Mouse (Mus musculus): ENCODE data around the gene Glrx3. TPM values are rescaled to one million over a fixed set of nuclear protein-coding genes. Genes with fewer than 3 reads are reported as not detected.

Glrx3 gene
- polyA plus RNA-seq (2014; fragmentation: Nextera tagmentation; extraction: Ambion mirVana), result 345 and 354 TPM in 2 replicates

DNA sequence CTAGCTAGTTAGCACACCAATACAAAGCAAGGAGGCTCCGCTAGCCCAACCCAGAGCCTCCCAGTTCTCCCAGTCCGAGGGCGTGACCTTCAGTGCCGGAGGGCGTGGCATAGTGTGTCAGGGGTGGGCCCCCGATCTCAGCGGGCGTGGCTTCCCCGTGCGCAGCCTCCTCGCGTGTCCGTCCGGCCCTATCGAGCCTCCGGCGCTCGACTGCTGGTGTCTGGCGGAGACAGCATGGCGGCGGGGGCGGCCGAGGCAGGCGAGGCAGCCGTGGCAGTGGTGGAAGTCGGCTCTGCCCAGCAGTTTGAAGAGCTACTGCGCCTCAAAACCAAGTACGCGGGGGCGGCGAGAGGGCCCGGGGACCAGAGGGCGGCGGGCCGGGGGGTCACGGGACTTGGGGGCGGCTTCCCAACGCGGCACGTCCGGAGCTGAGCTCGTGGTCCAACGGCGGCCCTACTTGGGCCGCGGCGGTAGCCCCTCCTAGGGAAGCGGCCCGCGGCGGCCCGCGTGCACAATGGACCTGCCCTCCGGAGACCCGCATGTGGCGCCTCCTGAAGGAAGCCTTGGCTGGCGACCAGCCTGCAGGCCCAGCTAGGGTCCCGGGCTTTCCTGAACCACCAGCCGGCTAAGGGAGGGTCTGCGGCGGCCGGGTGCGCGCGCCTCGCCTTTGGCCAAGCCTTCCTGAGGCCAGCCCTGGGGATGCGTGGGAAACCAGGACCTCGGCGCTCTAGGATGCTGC lies at the start of gene Glrx3:
TSS of gene Glrx3 (plus strand) at position 175 of the 739 bp plus-strand sequence.
- DNase-seq (ENCODE audit: low spot score) (peak; percentile 94), ATAC-seq (ENCODE audit: insufficient read depth, low FRiP score, low TSS enrichment) (peak; percentile 95)
- H3K27me3 ChIP-seq (ENCODE audit: control insufficient read depth, insufficient read depth, low read length), result no peaks in the 10 kb centered on the region
- H3K4me2 ChIP-seq (ENCODE audit: low read depth), result peak within 1 kb of the TSS; percentile 63
- H3K36me3 ChIP-seq (ENCODE audit: control insufficient read depth, insufficient read depth, low read length), result no peaks in the 10 kb centered on the region
- no peaks in the 10 kb centered on the region for H3K9me3 ChIP-seq (ENCODE audit: control insufficient read depth, low read length)
- under 1% methylated on average over 56 of the region's 69 CpGs for WGBS
- peak within 1 kb of the TSS; percentile 97 for H3K4me3 ChIP-seq (ENCODE audit: low read depth, low read length)
- H3K27ac ChIP-seq (ENCODE audit: low read depth, low read length), result peak within 1 kb of the TSS; percentile 83
- H3K4me1 ChIP-seq (ENCODE audit: control insufficient read depth, insufficient read depth, low read length), result peaks cover 6% of the 10 kb centered on the region; the same call in 1 of the 2 replicates
- peak within 1 kb of the TSS; percentile 95 for H3K9ac ChIP-seq (ENCODE audit: low read length)

DNA sequence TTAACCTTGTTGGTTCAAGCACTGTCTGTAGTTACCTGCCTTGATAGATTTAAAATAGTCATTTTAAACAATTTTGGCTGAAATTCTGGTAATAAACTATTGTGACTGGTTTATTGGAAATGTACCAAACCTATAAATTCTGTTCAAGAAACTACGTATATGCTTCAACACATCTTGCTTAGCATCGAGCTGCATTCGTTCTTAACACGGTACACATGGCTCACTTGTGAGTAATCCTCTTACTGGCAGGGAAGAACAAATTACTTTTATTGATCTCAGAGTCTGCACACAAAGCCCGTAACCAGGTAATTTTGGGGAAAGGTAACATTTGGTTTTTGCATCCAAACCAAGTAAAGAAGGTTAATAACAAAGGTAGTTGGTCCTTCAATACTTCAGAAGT lies 49.6 kb upstream of the Glrx3 start:
- H3K4me1 ChIP-seq (ENCODE audit: control insufficient read depth, insufficient read depth, low read length), result no peaks in the 10 kb centered on the region
- no peak overlapping the region for H3K4me3 ChIP-seq (ENCODE audit: low read depth, low read length)
- H3K27me3 ChIP-seq (ENCODE audit: control insufficient read depth, insufficient read depth, low read length), result no peaks in the 10 kb centered on the region
- H3K4me2 ChIP-seq (ENCODE audit: low read depth), result no peak overlapping the region
- 91% methylated on average over 5 of the region's 5 CpGs for WGBS
- DNase-seq (ENCODE audit: low spot score) (no peak), ATAC-seq (ENCODE audit: insufficient read depth, low FRiP score, low TSS enrichment) (no peak)
- no peaks in the 10 kb centered on the region for H3K36me3 ChIP-seq (ENCODE audit: control insufficient read depth, insufficient read depth, low read length)
- H3K9ac ChIP-seq (ENCODE audit: low read length), result no peak overlapping the region
- no peak overlapping the region for H3K27ac ChIP-seq (ENCODE audit: low read depth, low read length)
- no peaks in the 10 kb centered on the region for H3K9me3 ChIP-seq (ENCODE audit: control insufficient read depth, low read length)

DNA sequence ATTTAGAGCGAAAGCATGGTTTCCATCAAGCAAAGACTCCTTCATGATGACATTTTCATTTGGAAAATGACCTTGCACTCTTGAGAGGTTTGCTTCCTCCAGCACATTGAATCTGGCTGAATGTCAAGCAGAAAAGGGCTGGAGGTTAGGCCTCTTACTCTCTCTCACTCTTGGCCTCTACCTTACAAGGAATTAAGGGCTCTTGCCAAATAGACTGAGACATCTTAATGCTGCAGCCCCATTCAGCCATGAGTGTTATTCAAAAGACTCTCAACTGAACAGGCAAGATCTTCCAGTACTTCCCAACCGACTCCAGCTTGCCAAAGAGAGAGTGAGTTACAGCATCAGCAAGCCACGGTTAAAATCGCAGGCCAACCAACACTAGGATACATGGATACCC lies 42.0 kb upstream of the Glrx3 start:
- 89% methylated on average over 4 of the region's 4 CpGs for WGBS
- no peaks in the 10 kb centered on the region for H3K27me3 ChIP-seq (ENCODE audit: control insufficient read depth, insufficient read depth, low read length)
- ATAC-seq (ENCODE audit: insufficient read depth, low FRiP score, low TSS enrichment) (no peak), DNase-seq (ENCODE audit: low spot score) (no peak)
- H3K9me3 ChIP-seq (ENCODE audit: control insufficient read depth, low read length), result no peaks in the 10 kb centered on the region
- no peak overlapping the region for H3K9ac ChIP-seq (ENCODE audit: low read length)
- no peak overlapping the region for H3K4me3 ChIP-seq (ENCODE audit: low read depth, low read length)
- H3K27ac ChIP-seq (ENCODE audit: low read depth, low read length), result no peak overlapping the region
- no peak overlapping the region for H3K4me2 ChIP-seq (ENCODE audit: low read depth)
- H3K36me3 ChIP-seq (ENCODE audit: control insufficient read depth, insufficient read depth, low read length), result no peaks in the 10 kb centered on the region
- no peaks in the 10 kb centered on the region for H3K4me1 ChIP-seq (ENCODE audit: control insufficient read depth, insufficient read depth, low read length)

DNA sequence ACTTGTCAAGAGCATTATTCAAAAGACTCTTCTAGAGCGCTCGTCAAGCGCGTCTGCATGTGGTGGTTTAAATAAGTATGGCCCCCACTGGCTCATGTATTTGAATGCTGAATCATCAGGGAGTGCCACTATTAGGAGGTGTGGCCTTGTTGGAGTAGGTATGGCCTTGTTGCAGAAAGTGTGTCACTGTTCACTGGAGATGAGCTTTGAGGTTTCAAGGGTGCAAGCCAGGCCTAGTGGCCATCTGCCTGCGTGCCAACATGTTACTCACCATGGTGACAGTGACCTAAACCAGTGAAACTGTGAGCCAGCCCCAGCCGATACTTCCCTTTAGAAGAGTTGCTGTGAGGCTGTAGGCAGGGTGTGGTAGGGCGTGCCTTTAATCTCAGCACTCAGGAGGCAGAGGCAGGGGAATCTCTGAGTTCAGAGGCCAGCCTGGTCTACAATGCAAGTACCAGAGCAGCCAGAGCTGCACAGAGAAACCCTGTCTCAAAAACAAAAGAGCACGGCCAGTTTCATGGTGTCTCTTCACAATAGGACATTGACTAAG lies 40.0 kb upstream of the Glrx3 start:
- no peak for ATAC-seq (ENCODE audit: insufficient read depth, low FRiP score, low TSS enrichment)
- H3K4me1 ChIP-seq (ENCODE audit: control insufficient read depth, insufficient read depth, low read length), result no peaks in the 10 kb centered on the region
- H3K27ac ChIP-seq (ENCODE audit: low read depth, low read length), result no peak overlapping the region
- H3K4me2 ChIP-seq (ENCODE audit: low read depth), result no peak overlapping the region
- no peak for DNase-seq (ENCODE audit: low spot score)
- H3K36me3 ChIP-seq (ENCODE audit: control insufficient read depth, insufficient read depth, low read length), result no peaks in the 10 kb centered on the region
- H3K27me3 ChIP-seq (ENCODE audit: control insufficient read depth, insufficient read depth, low read length), result no peaks in the 10 kb centered on the region
- H3K9me3 ChIP-seq (ENCODE audit: control insufficient read depth, low read length), result no peaks in the 10 kb centered on the region
- H3K9ac ChIP-seq (ENCODE audit: low read length), result no peak overlapping the region
- H3K4me3 ChIP-seq (ENCODE audit: low read depth, low read length), result no peak overlapping the region
- WGBS, result 91% methylated on average over 8 of the region's 8 CpGs

DNA sequence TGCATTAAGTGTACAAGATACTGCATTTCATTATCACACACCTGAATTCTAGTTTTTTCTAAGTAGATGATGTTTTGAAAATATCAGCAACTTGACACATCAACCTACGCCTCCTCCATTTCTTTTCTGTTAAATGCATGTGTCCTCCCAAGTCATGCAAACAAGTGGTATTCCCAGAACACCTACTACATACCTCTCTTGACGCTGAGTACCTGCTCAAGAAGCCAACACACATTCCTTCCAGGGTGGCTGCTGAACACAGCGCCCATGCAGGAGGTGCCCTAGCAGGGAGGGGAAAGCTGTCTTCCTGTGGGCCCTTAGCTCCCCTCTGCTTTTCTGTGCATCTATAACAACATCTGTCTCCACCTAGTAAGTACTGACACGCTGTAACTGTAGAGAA lies 38.4 kb upstream of the Glrx3 start:
- WGBS, result 93% methylated on average over 4 of the region's 4 CpGs
- DNase-seq (ENCODE audit: low spot score), result no peak
- ATAC-seq (ENCODE audit: insufficient read depth, low FRiP score, low TSS enrichment), result no peak
- H3K9ac ChIP-seq (ENCODE audit: low read length), result no peak overlapping the region
- H3K4me2 ChIP-seq (ENCODE audit: low read depth), result no peak overlapping the region
- H3K4me1 ChIP-seq (ENCODE audit: control insufficient read depth, insufficient read depth, low read length), result no peaks in the 10 kb centered on the region
- H3K4me3 ChIP-seq (ENCODE audit: low read depth, low read length), result no peak overlapping the region
- no peak overlapping the region for H3K27ac ChIP-seq (ENCODE audit: low read depth, low read length)
- no peaks in the 10 kb centered on the region for H3K36me3 ChIP-seq (ENCODE audit: control insufficient read depth, insufficient read depth, low read length)
- no peaks in the 10 kb centered on the region for H3K9me3 ChIP-seq (ENCODE audit: control insufficient read depth, low read length)
- no peaks in the 10 kb centered on the region for H3K27me3 ChIP-seq (ENCODE audit: control insufficient read depth, insufficient read depth, low read length)

DNA sequence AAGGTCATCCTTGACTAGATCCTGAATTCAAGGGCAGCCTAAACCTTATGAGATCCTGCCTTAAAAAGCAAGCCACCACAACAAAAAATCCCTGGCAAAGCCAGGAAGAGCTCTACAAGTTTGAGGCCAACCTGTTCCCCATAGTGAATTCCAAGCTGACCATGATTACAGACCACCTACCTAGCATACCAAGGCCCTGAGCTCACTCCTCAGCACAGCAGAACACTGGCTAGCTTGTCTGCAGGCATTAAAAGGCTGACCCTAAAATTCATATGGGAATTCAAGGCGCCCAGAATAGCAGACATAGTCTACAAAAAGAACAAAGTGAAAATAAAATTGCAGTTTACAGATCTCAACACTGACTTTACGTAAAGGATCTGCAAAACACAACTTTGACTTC lies 33.3 kb upstream of the Glrx3 start:
- 89% methylated on average over 2 of the region's 2 CpGs for WGBS
- H3K9ac ChIP-seq (ENCODE audit: low read length), result no peak overlapping the region
- no peaks in the 10 kb centered on the region for H3K4me1 ChIP-seq (ENCODE audit: control insufficient read depth, insufficient read depth, low read length)
- no peaks in the 10 kb centered on the region for H3K36me3 ChIP-seq (ENCODE audit: control insufficient read depth, insufficient read depth, low read length)
- no peak for DNase-seq (ENCODE audit: low spot score)
- no peaks in the 10 kb centered on the region for H3K27me3 ChIP-seq (ENCODE audit: control insufficient read depth, insufficient read depth, low read length)
- no peaks in the 10 kb centered on the region for H3K9me3 ChIP-seq (ENCODE audit: control insufficient read depth, low read length)
- H3K4me3 ChIP-seq (ENCODE audit: low read depth, low read length), result no peak overlapping the region
- no peak overlapping the region for H3K27ac ChIP-seq (ENCODE audit: low read depth, low read length)
- H3K4me2 ChIP-seq (ENCODE audit: low read depth), result no peak overlapping the region
- ATAC-seq (ENCODE audit: insufficient read depth, low FRiP score, low TSS enrichment), result no peak

DNA sequence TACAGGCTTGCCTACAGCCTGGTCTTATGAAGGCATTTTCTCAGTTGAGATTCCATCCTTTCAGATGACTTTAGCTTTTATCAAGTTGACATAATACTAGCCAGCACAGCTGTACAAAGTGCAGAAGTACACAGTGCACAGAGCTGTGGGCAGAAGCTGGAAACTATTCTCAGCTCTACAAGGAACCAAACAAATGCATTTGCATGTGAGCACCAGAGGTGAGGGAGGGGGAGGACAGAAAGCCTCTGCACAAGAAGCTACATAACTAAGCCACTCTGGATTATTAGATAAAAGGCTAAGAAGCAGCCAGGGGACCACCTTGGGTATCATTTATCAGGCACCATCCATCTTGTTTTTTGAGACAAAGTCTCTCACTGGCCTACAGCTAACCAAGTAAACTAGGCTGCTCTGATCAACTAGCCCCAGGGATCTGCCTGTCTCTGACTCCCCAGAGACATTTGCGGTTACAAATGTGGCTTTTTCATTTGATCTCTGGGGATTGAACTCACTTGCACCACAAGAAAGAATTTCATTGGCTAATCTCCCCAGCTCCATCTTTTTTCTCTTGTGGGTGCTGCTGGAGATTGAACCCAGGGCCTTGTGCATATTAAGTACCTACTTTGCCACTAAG lies 29.9 kb upstream of the Glrx3 start:
- Histone ChIP-seq H3K4me3 (ENCODE audit: low read depth, low read length) (no peak overlapping the region), H3K27ac (ENCODE audit: low read depth, low read length) (no peak overlapping the region), H3K27me3 (ENCODE audit: control insufficient read depth, insufficient read depth, low read length) (no peaks in the 10 kb centered on the region), H3K9me3 (ENCODE audit: control insufficient read depth, low read length) (no peaks in the 10 kb centered on the region), H3K4me1 (ENCODE audit: control insufficient read depth, insufficient read depth, low read length) (no peaks in the 10 kb centered on the region), H3K4me2 (ENCODE audit: low read depth) (no peak overlapping the region), H3K9ac (ENCODE audit: low read length) (no peak overlapping the region), H3K36me3 (ENCODE audit: control insufficient read depth, insufficient read depth, low read length) (no peaks in the 10 kb centered on the region)
- ATAC-seq (ENCODE audit: insufficient read depth, low FRiP score, low TSS enrichment), result no peak
- no peak for DNase-seq (ENCODE audit: low spot score)
- WGBS, result 91% methylated on average over 1 of the region's 1 CpGs

DNA sequence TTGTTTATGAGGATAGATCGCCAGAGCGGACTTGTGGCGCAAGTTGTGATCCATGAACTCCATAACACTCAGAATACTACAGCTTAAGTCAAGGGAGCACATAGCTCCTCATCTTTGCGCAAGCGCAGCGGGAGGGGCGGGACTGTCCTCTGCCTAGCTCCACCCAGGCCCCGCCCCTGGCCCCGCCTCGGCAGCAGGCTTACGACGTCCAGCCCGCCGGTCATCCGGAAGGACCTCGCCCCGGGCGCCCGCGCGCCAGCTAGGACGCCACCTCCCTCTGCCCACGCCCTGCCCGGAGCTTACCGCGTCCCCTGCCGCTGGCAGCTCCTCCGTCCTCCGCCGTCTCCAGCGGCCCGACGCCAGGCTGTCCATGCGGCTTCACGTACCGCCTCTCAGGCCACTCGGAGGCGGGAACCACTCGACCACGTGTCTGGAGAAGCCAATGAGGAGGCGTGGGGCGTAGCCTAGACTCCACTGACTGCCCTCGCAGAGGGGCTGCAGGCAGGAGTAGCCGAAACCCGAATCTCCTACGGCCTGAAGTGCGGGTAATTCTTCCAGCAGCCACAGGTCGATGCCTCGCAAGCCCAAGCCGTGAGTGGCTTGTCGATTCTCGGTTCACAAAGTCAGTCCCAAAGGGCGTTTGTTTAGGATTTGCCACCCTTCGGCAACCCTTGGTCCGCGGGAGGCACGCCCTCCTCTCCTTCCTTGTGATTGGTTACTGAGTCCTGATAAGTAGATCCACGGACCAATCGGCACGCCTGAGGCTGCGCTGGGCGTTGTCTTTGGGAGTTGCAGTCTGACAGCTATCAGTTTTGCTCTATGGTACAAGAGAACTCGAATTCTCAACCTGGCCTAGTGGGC lies 26.8 kb upstream of the Glrx3 start, which contains the start of gene 9430038I01Rik:
TSS of gene 9430038I01Rik (minus strand) at position 426 of the 861 bp plus-strand sequence.
- Histone ChIP-seq H3K9me3 (ENCODE audit: control insufficient read depth, low read length) (no peaks in the 10 kb centered on the region), H3K4me1 (ENCODE audit: control insufficient read depth, insufficient read depth, low read length) (no peaks in the 10 kb centered on the region), H3K36me3 (ENCODE audit: control insufficient read depth, insufficient read depth, low read length) (no peaks in the 10 kb centered on the region), H3K4me3 (ENCODE audit: low read depth, low read length) (peak within 1 kb of the TSS; percentile 82), H3K9ac (ENCODE audit: low read length) (peak within 1 kb of the TSS; percentile 71), H3K27me3 (ENCODE audit: control insufficient read depth, insufficient read depth, low read length) (no peaks in the 10 kb centered on the region), H3K4me2 (ENCODE audit: low read depth) (peak within 1 kb of the TSS; percentile 47), H3K27ac (ENCODE audit: low read depth, low read length) (peak within 1 kb of the TSS; percentile 68)
- under 1% methylated on average over 53 of the region's 63 CpGs for WGBS
- DNase-seq (ENCODE audit: low spot score), result peak; percentile 96
- peak; percentile 100 for ATAC-seq (ENCODE audit: insufficient read depth, low FRiP score, low TSS enrichment)
